Mouse (Mus musculus) embryonic facial prominence, embryonic 10.5 days (tissue): ENCODE measurements at regions not wholly inside any gene's neighbourhood (a gene's known extent, or its start where the extent isn't known, plus 50 kb on each side); places are given as distances from the start of the nearest gene placed in this dataset.
A peak's percentile ranks its signal among the peaks of the same experiment; 100 is the strongest.
"Not testable (repeated sequence)": the region's sequence is repeated elsewhere in the genome, so short reads cannot be mapped to it uniquely, and the experiment has no call there.

ENCODE experiments used
- DNase-seq: peaks from one replicate; pipeline ENCODE4 v3.0.0-alpha.2; 2017; ENCODE audit warnings: low spot score
- H3K27ac ChIP-seq: fragments of 300-500 bp; sonication (generic); replicated peaks from 2 replicates; pipeline ENCODE4 v1.5.1; 2016; ENCODE audit warnings: mild to moderate bottlenecking
- H3K27me3 ChIP-seq: fragments of 300-500 bp; sonication (generic); replicated peaks from 2 replicates; pipeline ENCODE4 v1.6.1; 2016; ENCODE audit warnings: low read depth, mild to moderate bottlenecking; ENCODE audit not compliant: poor library complexity, severe bottlenecking
- H3K36me3 ChIP-seq: fragments of 300-500 bp; sonication (generic); replicated peaks from 2 replicates; pipeline ENCODE4 v1.6.1; 2016; ENCODE audit warnings: mild to moderate bottlenecking, moderate library complexity
- H3K4me1 ChIP-seq: fragments of 300-500 bp; sonication (generic); 2 replicates; pipeline ENCODE4 v1.6.1; 2016
- H3K4me3 ChIP-seq: fragments of 300-500 bp; sonication (generic); 2 replicates; pipeline ENCODE4 v1.5.1; 2016; ENCODE audit warnings: mild to moderate bottlenecking, moderate library complexity
- H3K9me3 ChIP-seq: fragments of 300-500 bp; sonication (generic); 2 replicates; pipeline ENCODE4 v1.6.1; 2016; ENCODE audit warnings: mild to moderate bottlenecking
- WGBS: fragments of 180-500 bp; shearing (Covaris S2); methylation state at CpG from one replicate; pipeline ENCODE4 v1.1.7; 2016; 5-methylcytosine and 5-hydroxymethylcytosine counted together

DNA sequence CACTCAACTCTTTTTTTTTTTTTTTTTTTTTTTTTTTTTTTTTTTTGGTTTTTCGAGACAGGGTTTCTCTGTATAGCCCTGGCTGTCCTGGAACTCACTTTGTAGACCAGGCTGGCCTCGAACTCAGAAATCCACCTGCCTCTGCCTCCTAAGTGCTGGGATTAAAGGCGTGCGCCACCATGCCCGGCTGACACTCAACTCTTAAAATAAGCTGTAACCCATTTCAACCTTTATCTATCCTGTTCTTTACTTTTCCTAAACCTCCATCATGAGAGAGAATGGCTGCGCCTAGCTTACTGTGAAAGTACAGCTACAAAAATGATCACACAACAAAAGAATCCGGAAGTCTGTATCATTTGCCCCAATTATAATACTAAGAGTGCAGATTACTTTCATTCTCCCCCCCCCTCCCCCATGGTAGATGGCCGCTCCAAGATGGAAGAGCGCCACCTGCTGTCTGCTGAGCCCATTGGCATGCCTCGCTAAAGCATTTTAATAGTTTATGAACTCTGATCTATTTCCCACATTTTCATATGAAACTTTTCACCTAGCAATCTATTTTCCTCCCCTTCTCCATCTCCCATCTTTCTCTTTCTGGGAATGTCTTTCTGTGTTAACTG is 89.2 kb upstream of the Enpep start:
- H3K4me1 ChIP-seq, H3K27me3 ChIP-seq, H3K36me3 ChIP-seq, H3K27ac ChIP-seq, H3K4me3 ChIP-seq, H3K9me3 ChIP-seq: not testable (repeated sequence)
- 46% methylated on average over 10 of the region's 10 CpGs for WGBS
- peak; percentile 48 for DNase-seq

DNA sequence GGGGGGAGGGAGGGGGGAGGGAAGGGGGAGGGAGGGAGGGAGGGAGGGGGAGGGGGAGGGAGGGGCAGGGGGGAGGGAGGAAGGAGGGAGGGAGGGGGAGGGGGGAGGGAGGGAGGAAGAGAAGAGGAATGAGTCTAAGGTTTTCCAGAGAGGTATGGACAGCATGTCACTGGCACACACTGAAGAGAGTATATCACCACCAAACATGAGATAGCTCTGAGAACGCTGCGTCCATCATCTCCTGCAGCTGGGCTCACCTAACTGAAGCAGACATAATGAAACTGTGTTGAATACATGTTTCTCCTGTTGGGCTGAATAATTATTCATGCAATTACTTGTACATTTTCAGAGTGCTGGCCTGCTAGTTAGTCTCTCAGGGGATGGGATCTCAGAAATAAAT is 96.2 kb upstream of the Enpep start:
- H3K36me3 ChIP-seq = no peaks in the 10 kb centered on the region
- no peak overlapping the region for H3K4me3 ChIP-seq
- H3K9me3 ChIP-seq = no peaks in the 10 kb centered on the region
- 88% methylated on average over 2 of the region's 2 CpGs for WGBS
- H3K4me1 ChIP-seq = peaks cover 6% of the 10 kb centered on the region; the same call in 1 of the 2 replicates
- DNase-seq = no peak
- no peak overlapping the region for H3K27ac ChIP-seq
- H3K27me3 ChIP-seq = no peaks in the 10 kb centered on the region

DNA sequence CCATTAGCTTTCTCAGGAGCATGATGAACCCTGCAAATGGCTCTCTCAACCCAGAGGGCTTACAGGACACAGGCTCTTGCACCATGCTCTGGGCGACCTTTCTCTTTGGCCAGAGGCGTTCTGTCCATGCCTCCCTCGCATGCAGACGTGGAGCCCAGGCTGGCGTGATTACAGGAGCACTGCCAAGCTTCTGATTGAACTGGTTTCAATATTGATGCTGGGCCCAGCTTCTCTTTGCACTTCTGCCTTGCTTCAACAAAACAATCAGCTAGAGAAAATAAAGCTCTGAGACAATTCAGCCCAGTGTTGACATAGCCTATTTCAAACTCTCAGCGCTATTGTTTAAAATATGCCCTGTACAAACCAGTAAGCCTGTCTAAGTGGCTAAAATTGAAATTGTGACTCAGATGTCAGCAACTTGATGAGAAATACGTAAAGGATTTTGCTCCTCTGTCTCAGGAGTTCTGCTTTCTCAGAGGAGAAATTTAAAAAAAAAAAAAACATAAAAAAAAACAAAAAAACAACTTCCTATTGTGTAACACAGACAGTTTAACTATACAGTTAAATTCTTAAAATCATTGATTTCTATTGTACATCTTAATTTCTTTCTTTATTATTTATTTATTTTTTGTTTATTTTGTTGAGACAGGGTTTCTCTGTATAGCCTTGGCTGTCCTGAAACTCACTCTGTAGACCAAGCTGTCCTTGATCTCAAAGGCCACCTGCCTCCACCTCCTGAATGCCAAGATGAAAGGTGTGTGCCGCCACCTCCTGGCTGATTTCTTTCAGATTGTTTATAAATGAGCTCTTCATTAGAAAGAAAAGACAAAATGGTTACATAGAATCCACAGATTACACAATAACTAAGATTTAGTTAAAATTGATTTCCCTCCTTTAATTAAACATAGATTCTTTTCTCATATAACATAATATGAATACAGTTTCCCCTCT is 96.9 kb upstream of the Enpep start:
- WGBS = 65% methylated on average over 8 of the region's 8 CpGs
- Histone ChIP-seq H3K9me3 (no peaks in the 10 kb centered on the region), H3K27me3 (no peaks in the 10 kb centered on the region), H3K4me3 (no peak overlapping the region), H3K4me1 (peaks cover 3% of the 10 kb centered on the region; the same call in 1 of the 2 replicates), H3K36me3 (no peaks in the 10 kb centered on the region), H3K27ac (no peak overlapping the region)
- no peak for DNase-seq

DNA sequence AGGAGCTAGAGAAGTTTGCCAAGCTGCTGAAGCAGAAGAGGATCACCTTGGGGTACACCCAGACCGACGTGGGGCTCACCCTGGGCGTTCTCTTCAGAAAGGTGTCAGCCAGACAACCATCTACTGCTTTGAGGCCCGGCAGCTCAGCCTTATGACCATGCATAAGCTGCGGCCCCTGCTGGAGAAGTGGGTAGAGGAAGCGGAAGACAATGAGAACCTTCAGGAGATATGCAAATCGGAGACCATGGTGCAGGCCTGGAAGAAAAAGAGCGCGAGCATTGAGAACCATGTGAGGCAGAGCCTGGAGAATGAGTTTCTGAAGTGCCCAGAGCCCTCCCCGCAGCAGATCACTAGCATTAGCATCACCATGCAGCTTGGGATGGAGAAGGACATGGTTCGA is 98.1 kb upstream of the Elovl6 start:
- H3K9me3 ChIP-seq = no peaks in the 10 kb centered on the region
- H3K4me1 ChIP-seq = peaks cover 3% of the 10 kb centered on the region; the same call in 1 of the 2 replicates
- no peaks in the 10 kb centered on the region for H3K27me3 ChIP-seq
- WGBS = 69% methylated on average over 11 of the region's 11 CpGs
- no peak for DNase-seq
- H3K27ac ChIP-seq = no peak overlapping the region
- no peak overlapping the region for H3K4me3 ChIP-seq
- H3K36me3 ChIP-seq = no peaks in the 10 kb centered on the region

DNA sequence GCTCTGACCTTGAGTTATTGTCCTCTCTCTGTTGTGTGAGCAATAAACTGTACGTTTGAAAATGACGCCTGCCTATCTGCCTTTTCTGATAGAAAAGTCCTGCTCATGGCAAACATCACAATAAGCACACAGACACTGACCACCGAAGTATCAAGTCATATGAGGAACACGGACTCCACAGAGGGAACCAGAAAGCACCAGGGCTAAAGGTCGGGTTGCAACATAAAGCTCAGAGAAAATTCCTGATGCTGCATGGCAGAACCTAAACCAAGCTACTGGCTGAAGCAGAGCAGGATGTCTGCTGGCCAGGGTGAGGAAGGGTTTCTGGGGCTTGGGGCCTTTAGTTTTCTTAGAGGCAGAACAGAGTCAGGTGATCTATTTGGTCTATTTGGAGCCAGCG is 94.5 kb upstream of the Elovl6 start:
- WGBS = 87% methylated on average over 6 of the region's 6 CpGs
- Histone ChIP-seq H3K4me1 (no peaks in the 10 kb centered on the region), H3K27me3 (no peaks in the 10 kb centered on the region), H3K36me3 (no peaks in the 10 kb centered on the region), H3K4me3 (no peak overlapping the region), H3K27ac (no peak overlapping the region), H3K9me3 (no peaks in the 10 kb centered on the region)
- DNase-seq = no peak

DNA sequence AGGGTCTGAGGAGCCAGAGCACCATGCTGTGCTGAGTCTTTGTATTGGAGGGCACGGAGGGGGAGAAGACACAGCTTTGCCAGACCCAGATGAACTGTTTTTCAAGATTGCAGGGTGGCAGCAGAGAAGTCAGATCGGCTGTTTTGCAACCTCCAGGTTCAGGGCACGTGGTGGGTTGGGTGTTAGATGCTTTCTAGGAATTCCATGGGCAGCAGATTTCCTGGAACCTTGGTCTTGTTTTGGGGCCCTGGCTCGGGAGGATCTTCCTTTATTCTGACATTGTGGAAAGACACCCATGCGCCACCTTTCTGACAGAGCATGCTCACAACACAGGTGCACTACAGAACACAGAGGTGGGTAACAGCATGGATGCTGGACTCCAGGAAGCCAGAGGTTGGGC is 89.4 kb upstream of the Elovl6 start:
- Histone ChIP-seq H3K4me1 (no peaks in the 10 kb centered on the region), H3K4me3 (no peak overlapping the region), H3K9me3 (no peaks in the 10 kb centered on the region), H3K36me3 (no peaks in the 10 kb centered on the region), H3K27me3 (no peaks in the 10 kb centered on the region), H3K27ac (no peak overlapping the region)
- WGBS = 65% methylated on average over 5 of the region's 5 CpGs
- DNase-seq = no peak

DNA sequence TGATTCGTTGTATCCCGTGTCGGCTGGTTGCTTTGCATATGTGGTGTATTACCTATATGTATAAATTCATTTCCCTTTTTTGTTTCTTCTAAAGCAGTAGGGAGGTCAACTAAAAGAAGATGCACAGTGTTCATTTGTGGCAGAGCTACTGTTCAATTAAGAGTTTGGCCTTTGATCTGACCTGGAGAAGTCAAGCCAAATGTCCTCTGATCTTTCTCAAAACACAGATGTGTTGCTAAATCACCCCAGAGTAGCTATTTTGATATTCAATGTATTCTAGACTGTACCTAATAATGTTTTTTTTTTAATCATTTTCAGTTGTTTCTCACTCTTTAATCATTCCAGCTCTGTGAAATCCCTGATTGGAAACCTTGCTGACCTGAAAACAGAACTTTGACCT is 87.9 kb upstream of the Elovl6 start:
- Histone ChIP-seq H3K36me3 (no peaks in the 10 kb centered on the region), H3K9me3 (no peaks in the 10 kb centered on the region), H3K27ac (no peak overlapping the region), H3K4me3 (no peak overlapping the region), H3K4me1 (no peaks in the 10 kb centered on the region), H3K27me3 (no peaks in the 10 kb centered on the region)
- WGBS = 93% methylated on average over 3 of the region's 3 CpGs
- DNase-seq = no peak

DNA sequence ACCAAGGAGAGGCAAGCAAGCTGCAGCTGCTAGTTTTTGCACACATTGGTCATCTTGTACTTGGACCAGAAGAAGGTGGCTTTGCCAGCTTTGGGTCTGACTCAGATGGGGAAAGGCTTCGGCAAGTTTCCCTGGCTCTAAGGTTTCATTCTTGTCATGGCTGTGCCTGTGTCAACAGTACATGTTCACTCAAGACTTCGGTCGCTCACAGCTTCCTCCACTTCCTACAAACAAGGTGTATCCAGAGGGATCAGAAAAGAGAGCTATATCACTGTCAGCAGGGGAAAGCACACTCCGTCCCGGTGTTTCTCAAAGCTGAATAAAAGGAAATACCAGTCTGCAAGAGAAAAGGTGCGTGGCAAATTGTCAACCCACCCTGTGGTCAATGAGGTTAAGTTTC is 86.2 kb upstream of the Elovl6 start:
- no peak overlapping the region for H3K27ac ChIP-seq
- no peak overlapping the region for H3K4me3 ChIP-seq
- no peaks in the 10 kb centered on the region for H3K9me3 ChIP-seq
- no peaks in the 10 kb centered on the region for H3K4me1 ChIP-seq
- 88% methylated on average over 6 of the region's 6 CpGs for WGBS
- H3K27me3 ChIP-seq = no peaks in the 10 kb centered on the region
- no peak for DNase-seq
- no peaks in the 10 kb centered on the region for H3K36me3 ChIP-seq

DNA sequence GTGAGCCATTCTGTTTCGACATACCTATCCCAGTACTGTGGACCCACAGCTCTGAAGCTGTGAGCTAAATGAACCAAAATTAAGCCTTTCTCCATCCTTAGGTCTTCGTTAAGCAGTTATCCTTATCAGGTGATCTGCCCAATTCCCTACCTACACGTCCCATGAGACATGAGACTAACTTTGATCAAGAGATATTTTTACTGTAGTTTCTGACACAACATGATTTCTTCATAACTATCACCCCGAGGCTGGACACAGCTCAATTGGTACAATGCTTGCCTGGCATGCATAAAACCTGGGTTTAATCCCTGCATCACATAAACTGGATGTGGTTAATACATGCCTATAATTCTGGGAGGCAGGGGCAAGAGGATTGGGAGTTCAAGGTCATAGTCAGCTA is 82.2 kb upstream of the Elovl6 start:
- no peak overlapping the region for H3K27ac ChIP-seq
- WGBS = 83% methylated on average over 4 of the region's 4 CpGs
- no peaks in the 10 kb centered on the region for H3K9me3 ChIP-seq
- no peaks in the 10 kb centered on the region for H3K4me1 ChIP-seq
- DNase-seq = no peak
- H3K36me3 ChIP-seq = no peaks in the 10 kb centered on the region
- no peaks in the 10 kb centered on the region for H3K27me3 ChIP-seq
- H3K4me3 ChIP-seq = no peak overlapping the region

DNA sequence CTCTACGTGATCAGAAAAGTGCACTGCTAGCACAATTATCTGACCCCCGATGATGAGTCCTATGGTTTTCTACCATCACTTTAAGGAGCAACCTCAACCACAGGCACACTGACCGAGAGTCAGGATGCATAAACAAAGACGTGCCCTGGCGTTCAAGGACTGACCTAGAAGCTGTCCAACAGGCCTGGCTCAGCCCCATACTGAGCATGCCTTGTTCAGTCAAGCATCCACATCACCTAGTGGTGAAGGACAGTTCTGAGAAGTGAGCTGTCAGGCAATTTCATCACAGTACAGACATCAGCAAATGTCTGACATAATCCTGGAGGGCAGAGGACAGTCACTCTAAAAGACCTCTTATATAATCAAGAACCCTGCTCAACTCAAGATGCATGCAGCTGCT is 81.5 kb upstream of the Elovl6 start:
- 81% methylated on average over 5 of the region's 5 CpGs for WGBS
- DNase-seq = no peak
- Histone ChIP-seq H3K27ac (no peak overlapping the region), H3K4me3 (no peak overlapping the region), H3K4me1 (no peaks in the 10 kb centered on the region), H3K9me3 (no peaks in the 10 kb centered on the region), H3K36me3 (no peaks in the 10 kb centered on the region), H3K27me3 (no peaks in the 10 kb centered on the region)

DNA sequence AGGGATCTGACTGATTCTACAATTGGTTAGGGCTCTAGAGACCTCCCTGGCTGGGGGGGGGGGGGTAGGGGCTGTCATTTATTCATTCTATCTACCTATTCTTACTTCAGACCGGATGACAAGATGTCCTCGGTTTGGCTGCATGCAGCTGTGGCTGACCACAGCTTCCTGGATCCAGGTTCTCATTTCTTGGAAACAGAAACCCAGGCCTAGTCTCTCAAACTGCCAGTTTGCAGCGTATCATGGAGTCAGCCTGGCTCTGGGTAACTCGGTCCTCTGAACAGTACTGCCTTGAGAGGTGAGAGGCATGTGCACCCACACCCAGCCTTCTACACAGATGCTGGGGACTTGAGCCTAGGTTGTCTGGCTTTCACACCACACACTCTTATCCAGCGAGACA is 62.1 kb upstream of the Elovl6 start:
- no peak for DNase-seq
- WGBS = 86% methylated on average over 5 of the region's 5 CpGs
- no peaks in the 10 kb centered on the region for H3K4me1 ChIP-seq

DNA sequence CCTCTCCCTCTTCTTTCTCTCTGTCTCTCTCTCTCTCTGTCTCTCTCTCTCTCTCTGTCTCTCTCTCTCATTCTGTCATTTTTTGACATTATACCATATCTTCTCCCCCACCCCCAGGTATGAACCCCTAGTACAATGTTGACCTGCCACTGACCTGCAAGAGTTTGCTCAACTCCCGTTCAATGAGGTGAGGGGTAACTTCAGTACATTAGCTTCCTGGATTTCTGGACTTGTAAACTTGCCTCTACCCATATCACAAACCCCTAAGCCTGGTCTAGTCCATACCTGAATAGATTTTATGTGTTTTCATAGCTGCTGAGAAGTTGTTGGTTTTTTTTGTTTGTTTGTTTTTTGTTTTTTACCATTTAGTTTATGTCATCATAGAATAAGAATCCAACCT is 60.8 kb upstream of the Elovl6 start:
- H3K4me1 ChIP-seq = no peaks in the 10 kb centered on the region
- H3K27ac ChIP-seq = no peak overlapping the region
- no peak for DNase-seq
- WGBS = 74% methylated on average over 1 of the region's 1 CpGs
- no peaks in the 10 kb centered on the region for H3K36me3 ChIP-seq
- no peaks in the 10 kb centered on the region for H3K27me3 ChIP-seq
- H3K4me3 ChIP-seq = no peak overlapping the region
- no peaks in the 10 kb centered on the region for H3K9me3 ChIP-seq

More for the DNA sequence above, 62.1 kb upstream of the Elovl6 start:
- Histone ChIP-seq H3K9me3 (no peaks in the 10 kb centered on the region), H3K27ac (no peak overlapping the region), H3K36me3 (no peaks in the 10 kb centered on the region), H3K4me3 (no peak overlapping the region), H3K27me3 (no peaks in the 10 kb centered on the region)

DNA sequence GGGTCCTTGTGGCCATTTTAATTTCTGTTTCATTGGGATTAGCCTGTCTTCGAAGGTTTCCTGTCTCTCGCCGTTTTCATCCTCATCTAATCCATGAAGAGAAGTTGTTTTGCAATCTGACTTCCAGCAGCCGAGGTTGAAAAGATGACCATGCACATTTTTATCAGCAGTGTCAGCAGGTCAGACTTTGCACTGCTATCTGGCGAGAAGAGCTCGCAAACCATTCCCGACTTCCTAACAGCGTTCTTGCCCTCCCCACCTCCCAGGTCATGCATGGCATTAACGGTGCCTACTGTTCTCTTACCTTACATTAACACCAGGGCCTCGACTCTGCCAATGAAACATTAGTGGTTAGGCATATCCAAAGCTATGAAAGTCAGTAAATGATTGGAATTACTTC is 60.1 kb upstream of the Elovl6 start:
- DNase-seq = no peak
- no peaks in the 10 kb centered on the region for H3K27me3 ChIP-seq
- WGBS = 90% methylated on average over 10 of the region's 10 CpGs
- H3K4me1 ChIP-seq = no peaks in the 10 kb centered on the region
- no peaks in the 10 kb centered on the region for H3K36me3 ChIP-seq
- no peak overlapping the region for H3K27ac ChIP-seq
- no peaks in the 10 kb centered on the region for H3K9me3 ChIP-seq
- no peak overlapping the region for H3K4me3 ChIP-seq
